Mouse (Mus musculus) kidney, postnatal 0 days (tissue): ENCODE measurements around the gene Pus7. TPM values are rescaled to one million over a fixed set of nuclear protein-coding genes. Genes with fewer than 3 reads are reported as not detected.

Source experiments
- ATAC-seq: fragments of 200-750 bp; cut with Nextera tagmentation; replicated peaks from 2 replicates; pipeline ENCODE4 v1.8.0; 2017; ENCODE audit warnings: low read depth, moderate number of reproducible peaks, moderate TSS enrichment, moderate library complexity; ENCODE audit not compliant: low FRiP score
- DNase-seq: peaks from one replicate; pipeline ENCODE4 v3.0.0-alpha.2; 2016; ENCODE audit warnings: low spot score
- H3K27ac ChIP-seq: fragments of 300-500 bp; sonication (generic); 2 replicates; pipeline ENCODE4 v1.5.1; 2014; ENCODE audit warnings: mild to moderate bottlenecking
- H3K27me3 ChIP-seq: fragments of 300-500 bp; sonication (generic); 2 replicates; pipeline ENCODE4 v1.6.1; 2014; ENCODE audit warnings: low read length, mixed read lengths; ENCODE audit not compliant: insufficient read depth
- H3K36me3 ChIP-seq: fragments of 300-500 bp; sonication (generic); 2 replicates; pipeline ENCODE4 v1.6.1; 2014; ENCODE audit warnings: low read length, mixed read lengths; ENCODE audit not compliant: insufficient read depth
- H3K4me1 ChIP-seq: fragments of 300-500 bp; sonication (generic); replicated peaks from 2 replicates; pipeline ENCODE4 v1.6.1; 2014; ENCODE audit warnings: antibody characterized with exemption, low read length, mixed read lengths; ENCODE audit not compliant: insufficient read depth
- H3K4me2 ChIP-seq: fragments of 300-500 bp; sonication (generic); 2 replicates; pipeline ENCODE4 v1.6.1; 2014; ENCODE audit warnings: mild to moderate bottlenecking, low read length, moderate library complexity, mixed read lengths
- H3K4me3 ChIP-seq: fragments of 300-500 bp; sonication (generic); replicated peaks from 2 replicates; pipeline ENCODE4 v1.5.1; 2014; ENCODE audit warnings: low read depth, low read length
- H3K9ac ChIP-seq: fragments of 300-500 bp; sonication (generic); 2 replicates; pipeline ENCODE4 v1.6.1; 2014; ENCODE audit warnings: low read depth, low read length
- H3K9me3 ChIP-seq: fragments of 300-500 bp; sonication (generic); replicated peaks from 2 replicates; pipeline ENCODE4 v1.6.1; 2016; ENCODE audit warnings: low read length, inconsistent platforms, mixed read lengths
- CTCF ChIP-seq: IDR thresholded peaks from 2 replicates; pipeline ENCODE4 v1.5.1; 2016; ENCODE audit warnings: antibody characterized with exemption, low read depth, mild to moderate bottlenecking, moderate library complexity
- WGBS: fragments of 180-500 bp; shearing (Covaris S2); extraction: QIAGEN DNeasy Blood & Tissue Kit; methylation state at CpG from one replicate; pipeline ENCODE4 v1.1.7; 2014; 5-methylcytosine and 5-hydroxymethylcytosine counted together
- polyA plus RNA-seq: library from polyadenylated mRNA; unstranded; fragments of >200 nt; fragmentation: Nextera tagmentation; extraction: Ambion mirVana; gene quantifications from 2 replicates; pipeline ENCODE4 v1.2.1, GENCODE M21; 2015

Gene Pus7
- polyA plus RNA-seq, 1 experiment from 2014 or later = 13.8 TPM

DNA sequence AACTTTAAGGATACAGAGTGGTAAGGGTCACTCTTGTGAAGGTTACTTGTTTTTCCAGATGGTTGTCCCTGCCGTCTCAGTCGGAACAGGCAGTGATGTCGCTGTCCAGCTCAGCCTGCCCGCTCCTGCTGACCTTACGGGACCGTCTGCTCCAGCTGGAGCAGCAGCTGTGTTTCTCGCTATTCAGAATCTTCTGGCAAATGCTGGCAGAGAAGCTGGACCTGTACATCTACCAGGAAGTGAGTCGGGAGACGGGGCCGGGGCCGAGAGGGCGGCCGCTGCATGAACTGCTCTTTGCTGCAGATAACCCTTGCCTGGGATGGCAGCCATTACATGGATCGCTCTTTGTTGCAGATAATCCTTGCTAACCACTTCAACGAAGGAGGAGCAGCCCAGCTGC lies 33.2 kb upstream of the Pus7 start:
- Histone ChIP-seq H3K36me3 (peaks cover 53% of the 10 kb centered on the region), H3K9me3 (no peaks in the 10 kb centered on the region), H3K4me1 (no peaks in the 10 kb centered on the region), H3K9ac (no peak overlapping the region), H3K27me3 (no peaks in the 10 kb centered on the region), H3K27ac (no peak overlapping the region), H3K4me3 (no peak overlapping the region), H3K4me2 (no peak overlapping the region)
- ATAC-seq = no peak
- DNase-seq = no peak
- TF ChIP-seq CTCF = no peak
- WGBS = 81% methylated on average over 15 of the region's 15 CpGs

- 51% methylated on average over 5 of the region's 5 CpGs for WGBS
- DNase-seq = peak; percentile 8
- Histone ChIP-seq H3K36me3 (peaks cover 61% of the 10 kb centered on the region), H3K4me3 (no peak overlapping the region), H3K27ac (no peak overlapping the region), H3K9ac (no peak overlapping the region), H3K9me3 (no peaks in the 10 kb centered on the region), H3K4me1 (no peaks in the 10 kb centered on the region), H3K4me2 (no peak overlapping the region), H3K27me3 (no peaks in the 10 kb centered on the region)
- no peak for TF ChIP-seq CTCF
- ATAC-seq = peak; percentile 78
These were observed 31.3 kb upstream of the Pus7 start for GRCm38 (mm10) chr5:23814841-23815240.

DNA sequence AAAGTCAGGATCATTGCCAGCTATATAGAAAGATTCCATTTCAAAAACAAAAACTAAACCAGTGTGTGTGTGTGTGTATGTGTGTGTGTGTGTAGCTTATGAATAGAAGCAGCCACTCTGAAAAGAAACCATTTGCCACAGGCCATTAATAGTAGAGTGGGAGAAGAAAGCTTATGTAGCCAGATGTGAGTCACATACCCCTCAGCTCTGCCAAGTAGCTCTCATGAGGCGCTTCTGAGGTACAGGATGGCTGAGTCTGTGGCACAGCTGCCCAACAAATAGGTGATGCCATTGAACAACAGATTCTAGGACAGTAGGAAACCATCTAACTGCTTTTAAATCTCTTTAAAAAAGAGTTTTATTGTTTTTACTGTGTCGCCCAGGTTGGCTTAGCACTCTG lies 9.2 kb upstream of the Pus7 start:
- no peak for TF ChIP-seq CTCF
- no peak overlapping the region for H3K4me3 ChIP-seq
- no peak overlapping the region for H3K27ac ChIP-seq
- peaks cover 22% of the 10 kb centered on the region for H3K36me3 ChIP-seq
- 92% methylated on average over 2 of the region's 2 CpGs for WGBS
- DNase-seq (no peak), ATAC-seq (no peak)
- H3K4me1 ChIP-seq = no peaks in the 10 kb centered on the region
- H3K9ac ChIP-seq = no peak overlapping the region
- H3K27me3 ChIP-seq = no peaks in the 10 kb centered on the region
- H3K4me2 ChIP-seq = no peak overlapping the region
- H3K9me3 ChIP-seq = no peaks in the 10 kb centered on the region

- H3K27me3 ChIP-seq = no peaks in the 10 kb centered on the region
- no peaks in the 10 kb centered on the region for H3K9me3 ChIP-seq
- H3K27ac ChIP-seq = no peak overlapping the region
- H3K36me3 ChIP-seq = peaks cover 4% of the 10 kb centered on the region; the same call in 1 of the 2 replicates
- DNase-seq (no peak), ATAC-seq (no peak)
- H3K4me3 ChIP-seq = no peak overlapping the region
- TF ChIP-seq CTCF = 0 out of 2 replicates have a peak, but pooled peaks have one; percentile 7
- no peaks in the 10 kb centered on the region for H3K4me1 ChIP-seq
- no peak overlapping the region for H3K9ac ChIP-seq
- no peak overlapping the region for H3K4me2 ChIP-seq
- WGBS = 76% methylated on average over 4 of the region's 4 CpGs
These were observed 5.6 kb upstream of the Pus7 start for GRCm38 (mm10) chr5:23789078-23789612.

GRCm38 (mm10) chr5:23788390-23788830 lies 4.9 kb upstream of the Pus7 start:
- TF ChIP-seq CTCF = no peak
- Histone ChIP-seq H3K9me3 (no peaks in the 10 kb centered on the region), H3K27ac (no peak overlapping the region), H3K4me1 (no peaks in the 10 kb centered on the region), H3K9ac (peak overlapping the region; percentile 83), H3K4me2 (peak overlapping the region; percentile 73), H3K36me3 (no peaks in the 10 kb centered on the region), H3K4me3 (peak overlapping the region; percentile 91), H3K27me3 (no peaks in the 10 kb centered on the region)
- ATAC-seq (no peak), DNase-seq (no peak)
- WGBS = 33% methylated on average over 3 of the region's 3 CpGs

GRCm38 (mm10) chr5:23787536-23788389 lies 4.3 kb upstream of the Pus7 start, which contains the start of gene Rint1:
Gene Rint1, plus strand, starts transcription at chr5:23787711.
- Histone ChIP-seq H3K4me3 (peak within 1 kb of the TSS; percentile 91), H3K9ac (peak within 1 kb of the TSS; percentile 83), H3K36me3 (no peaks in the 10 kb centered on the region), H3K27me3 (no peaks in the 10 kb centered on the region), H3K4me1 (no peaks in the 10 kb centered on the region), H3K27ac (peak within 1 kb of the TSS; percentile 65; the same call in 1 of the 2 replicates), H3K4me2 (peak within 1 kb of the TSS; percentile 73), H3K9me3 (no peaks in the 10 kb centered on the region)
- WGBS = 3% methylated on average over 47 of the region's 47 CpGs
- DNase-seq (peak; percentile 95), ATAC-seq (peak; percentile 87)
- TF ChIP-seq CTCF = peak; percentile 99
